Mouse (Mus musculus) heart, embryonic 14.5 days (tissue): Measurements from ENCODE around the gene Gm6408. TPM values are rescaled to one million over a fixed set of nuclear protein-coding genes. Genes with fewer than 3 reads are reported as not detected.
"Not testable (repeated sequence)": the region's sequence is repeated elsewhere in the genome, so short reads cannot be mapped to it uniquely, and the experiment has no call there.

Source experiments
- ATAC-seq: fragments of 200-750 bp; cut with Nextera tagmentation; 2 replicates; pipeline ENCODE4 v1.8.0; 2017; ENCODE audit warnings: low read depth, moderate TSS enrichment; ENCODE audit not compliant: insufficient number of reproducible peaks, insufficient read depth, low FRiP score
- H3K27ac ChIP-seq, 2 experiments: fragments of 200-500 bp in 1 of 2; fragments of 300-500 bp in 1 of 2; sonication (generic) in 1 of 2; replicated peaks in 1 of 2; 2 replicates each; pipeline ENCODE4 v1.5.1; 2012 to 2014; ENCODE audit warnings: low read depth in 2 of 2, low read length in 2 of 2, control low read depth in 1 of 2, mild to moderate bottlenecking in 1 of 2, mixed read lengths in 1 of 2; ENCODE audit not compliant: control insufficient read depth in 1 of 2, insufficient read depth in 1 of 2
- H3K27me3 ChIP-seq: fragments of 300-500 bp; sonication (generic); 2 replicates; pipeline ENCODE4 v1.6.1; 2014; ENCODE audit warnings: mild to moderate bottlenecking, low read length, control low read depth; ENCODE audit not compliant: control insufficient read depth, insufficient read depth
- H3K36me3 ChIP-seq: fragments of 300-500 bp; sonication (generic); 2 replicates; pipeline ENCODE4 v1.6.1; 2014; ENCODE audit warnings: mild to moderate bottlenecking, control low read depth, low read length, mixed read lengths; ENCODE audit not compliant: control insufficient read depth, insufficient read depth
- H3K4me1 ChIP-seq, 2 experiments: fragments of 200-500 bp in 1 of 2; fragments of 300-500 bp in 1 of 2; sonication (generic) in 1 of 2; 2 replicates each; pipeline ENCODE4 v1.6.1; 2012 to 2014; ENCODE audit warnings: low read length in 2 of 2, control low read depth in 1 of 2, mixed read lengths in 1 of 2; ENCODE audit not compliant: control insufficient read depth in 2 of 2, insufficient read depth in 2 of 2
- H3K4me2 ChIP-seq: fragments of 300-500 bp; sonication (generic); 2 replicates; pipeline ENCODE4 v1.6.1; 2014; ENCODE audit warnings: mild to moderate bottlenecking, low read length
- H3K4me3 ChIP-seq, 2 experiments: fragments of 200-500 bp in 1 of 2; fragments of 300-500 bp in 1 of 2; sonication (generic) in 1 of 2; 2 replicates each; pipeline ENCODE4 v1.5.1; 2012 to 2014; ENCODE audit warnings: low read length in 2 of 2, mild to moderate bottlenecking in 2 of 2, control low read depth in 1 of 2, low read depth in 1 of 2, moderate library complexity in 1 of 2; ENCODE audit not compliant: control insufficient read depth in 1 of 2, insufficient read depth in 1 of 2
- H3K9ac ChIP-seq: fragments of 300-500 bp; sonication (generic); 2 replicates; pipeline ENCODE4 v1.6.1; 2014; ENCODE audit warnings: mild to moderate bottlenecking, low read length
- H3K9me3 ChIP-seq: fragments of 300-500 bp; sonication (generic); 2 replicates; pipeline ENCODE4 v1.6.1; 2016; ENCODE audit warnings: low read length, control low read depth; ENCODE audit not compliant: control insufficient read depth
- WGBS: fragments of 180-500 bp; shearing (Covaris S2); extraction: QIAGEN DNeasy Blood & Tissue Kit; methylation state at CpG from one replicate; pipeline ENCODE4 v1.1.7; 2014; 5-methylcytosine and 5-hydroxymethylcytosine counted together
- polyA plus RNA-seq: library from polyadenylated mRNA; unstranded; fragments of >200 nt; fragmentation: Nextera tagmentation; extraction: Ambion mirVana; gene quantifications from 2 replicates; pipeline ENCODE4 v1.2.1, GENCODE M21; 2014

Gene Gm6408
- polyA plus RNA-seq = not detected in 2 replicates

DNA sequence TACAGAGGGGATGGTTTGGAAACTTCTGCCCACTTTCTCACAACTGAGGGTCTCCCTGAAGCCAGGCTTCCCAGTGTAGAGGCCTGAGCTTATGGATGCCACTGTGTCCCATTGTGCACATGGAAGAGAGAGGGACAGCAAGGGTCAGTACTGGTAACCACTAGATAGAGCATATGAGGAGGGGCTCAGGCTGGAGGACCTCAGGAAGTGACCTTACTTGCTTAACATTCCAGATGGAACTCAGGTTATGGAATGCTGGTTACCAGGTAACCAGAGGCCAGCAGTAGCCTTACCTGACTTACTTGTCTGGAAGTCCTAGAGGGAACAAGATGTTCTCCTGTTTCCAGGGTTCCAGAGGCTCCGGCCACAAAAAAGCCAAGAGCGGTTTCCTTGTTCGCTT lies at the start of gene Gm6408:
Gene Gm6408, plus strand, starts transcription at position 301 of the 400 bp plus-strand sequence.
- H3K27me3 ChIP-seq, H3K9ac ChIP-seq, H3K4me2 ChIP-seq, H3K4me3 ChIP-seq, H3K36me3 ChIP-seq, ATAC-seq, H3K9me3 ChIP-seq, H3K4me1 ChIP-seq, H3K27ac ChIP-seq: not testable (repeated sequence)
- WGBS = 80% methylated on average over 1 of the region's 3 CpGs

DNA sequence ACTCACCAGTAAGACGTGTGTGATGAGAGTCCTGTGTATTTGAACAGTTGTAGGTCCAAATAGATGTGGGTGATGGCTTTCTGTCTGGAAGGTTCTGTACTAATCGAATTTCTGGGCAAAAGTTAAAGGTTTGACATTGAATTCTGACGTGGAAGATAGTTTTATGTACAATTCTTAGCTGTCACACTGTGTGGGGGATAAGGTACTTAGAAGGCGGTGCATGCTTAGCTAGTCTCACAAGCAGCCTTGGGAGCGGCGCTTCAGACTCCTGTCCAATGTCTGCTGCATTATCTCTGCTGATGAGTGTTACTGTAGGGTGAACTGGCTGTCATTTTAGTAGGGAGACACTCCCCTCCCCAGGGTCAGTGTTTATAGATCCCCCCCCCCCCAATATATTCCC lies 49.3 kb upstream of the Gm6408 start:
- no peaks in the 10 kb centered on the region for H3K36me3 ChIP-seq
- H3K27me3 ChIP-seq = peaks cover 68% of the 10 kb centered on the region
- no peak overlapping the region for H3K27ac ChIP-seq
- H3K4me3 ChIP-seq = no peak overlapping the region
- H3K9me3 ChIP-seq = no peaks in the 10 kb centered on the region
- no peaks in the 10 kb centered on the region for H3K4me1 ChIP-seq
- H3K9ac ChIP-seq = no peak overlapping the region
- WGBS = 41% methylated on average over 6 of the region's 6 CpGs
- ATAC-seq = no peak
- no peak overlapping the region for H3K4me2 ChIP-seq

DNA sequence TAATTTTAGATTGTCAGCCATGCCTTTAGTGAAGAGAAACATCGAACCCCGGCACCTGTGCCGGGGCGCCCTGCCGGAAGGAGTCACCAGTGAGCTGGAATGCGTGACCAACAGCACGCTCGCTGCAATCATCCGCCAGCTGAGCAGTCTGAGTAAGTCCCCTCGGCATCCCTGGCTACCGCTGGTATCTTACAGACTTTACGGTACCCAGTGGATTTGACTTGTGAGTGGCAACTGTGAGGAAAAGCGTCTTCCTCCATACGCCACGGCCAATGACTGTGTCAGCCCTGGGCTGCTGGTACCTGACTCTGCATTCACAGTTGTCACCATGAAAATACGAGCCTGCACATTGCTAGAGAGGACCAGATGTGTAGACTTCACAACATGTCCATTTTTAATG lies 46.4 kb upstream of the Gm6408 start:
- ATAC-seq = no peak
- no peaks in the 10 kb centered on the region for H3K9me3 ChIP-seq
- H3K36me3 ChIP-seq = no peaks in the 10 kb centered on the region
- H3K4me3 ChIP-seq = no peak overlapping the region
- peaks cover 39% of the 10 kb centered on the region for H3K27me3 ChIP-seq
- H3K4me2 ChIP-seq = no peak overlapping the region
- H3K4me1 ChIP-seq = no peaks in the 10 kb centered on the region
- WGBS = 90% methylated on average over 16 of the region's 16 CpGs
- H3K9ac ChIP-seq = no peak overlapping the region
- H3K27ac ChIP-seq = no peak overlapping the region

DNA sequence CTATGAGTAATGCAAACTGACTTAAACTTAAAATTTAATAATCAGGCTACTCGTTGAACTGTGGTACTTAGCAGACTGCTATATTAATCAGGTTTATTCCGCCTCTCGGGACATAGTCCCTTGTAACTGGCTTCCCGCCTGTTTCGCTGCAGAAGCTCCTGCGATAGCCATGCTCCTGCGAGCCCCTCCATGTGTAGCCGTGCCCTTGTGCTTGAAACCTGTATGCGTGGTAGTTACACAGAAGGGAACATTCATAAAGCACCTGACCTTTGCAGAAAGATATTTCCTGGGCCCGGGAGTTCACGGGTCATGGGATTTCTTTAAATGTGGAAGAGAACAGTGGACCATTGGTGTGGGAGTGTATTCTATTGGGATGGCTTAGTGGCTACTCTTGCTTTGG lies 45.0 kb upstream of the Gm6408 start:
- Histone ChIP-seq H3K4me2 (no peak overlapping the region), H3K27me3 (peaks cover 24% of the 10 kb centered on the region), H3K36me3 (no peaks in the 10 kb centered on the region), H3K27ac (no peak overlapping the region), H3K4me3 (no peak overlapping the region), H3K9ac (no peak overlapping the region), H3K9me3 (no peaks in the 10 kb centered on the region), H3K4me1 (no peaks in the 10 kb centered on the region)
- ATAC-seq = no peak
- 93% methylated on average over 11 of the region's 11 CpGs for WGBS

DNA sequence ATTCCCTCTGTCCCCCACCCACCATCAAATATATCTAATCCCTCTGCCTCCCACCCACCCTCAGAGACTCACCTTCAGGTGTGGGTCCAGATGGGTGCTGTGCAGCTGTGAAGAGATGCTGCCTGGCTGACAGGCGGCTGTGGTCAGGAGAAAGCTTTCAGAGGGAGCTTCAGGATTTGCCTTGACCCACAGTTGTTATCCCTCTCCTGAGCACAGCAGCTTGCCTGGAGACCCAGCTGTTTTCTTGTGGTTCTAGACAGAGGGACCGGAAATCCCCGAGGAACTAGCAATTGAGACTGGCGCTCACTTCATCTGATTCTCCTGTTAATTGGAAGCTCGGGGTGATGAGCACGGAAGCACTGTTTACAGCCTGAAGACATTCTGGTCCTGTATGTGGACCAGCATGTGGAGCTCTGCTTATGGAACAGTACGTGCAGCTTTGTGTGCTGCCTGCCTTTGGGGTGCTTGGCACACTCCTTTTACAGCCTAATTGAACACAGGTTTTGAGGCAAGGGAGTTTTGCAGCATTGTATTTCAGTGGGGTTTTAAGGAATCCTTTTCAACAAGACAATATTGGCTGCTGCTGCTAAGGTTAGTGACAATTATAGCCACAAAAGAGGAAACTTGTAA lies 42.5 kb upstream of the Gm6408 start:
- H3K4me3 ChIP-seq = no peak overlapping the region
- no peak overlapping the region for H3K27ac ChIP-seq
- no peak overlapping the region for H3K9ac ChIP-seq
- no peaks in the 10 kb centered on the region for H3K36me3 ChIP-seq
- no peaks in the 10 kb centered on the region for H3K4me1 ChIP-seq
- H3K4me2 ChIP-seq = no peak overlapping the region
- 90% methylated on average over 7 of the region's 7 CpGs for WGBS
- peaks cover 3% of the 10 kb centered on the region; the same call in 1 of the 2 replicates for H3K27me3 ChIP-seq
- ATAC-seq = no peak
- no peaks in the 10 kb centered on the region for H3K9me3 ChIP-seq

DNA sequence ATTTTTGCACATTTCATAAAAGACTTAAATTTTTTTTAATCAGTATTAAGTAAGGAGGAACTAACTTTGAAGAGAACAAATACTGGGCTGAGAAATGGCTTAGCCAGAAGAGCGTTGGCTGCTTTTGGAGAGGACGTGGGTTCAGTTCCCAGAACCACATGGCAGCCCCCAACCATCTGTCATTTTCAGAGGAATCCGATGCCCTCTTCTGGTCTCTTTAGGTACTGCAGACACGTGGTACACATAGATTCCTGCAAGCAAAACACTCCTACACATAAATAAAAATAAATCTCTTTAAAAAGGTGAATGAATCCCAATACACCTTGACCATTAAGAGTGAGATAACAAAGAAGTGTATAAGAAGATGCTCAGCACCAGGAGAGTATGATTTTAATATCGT lies 41.5 kb upstream of the Gm6408 start:
- no peak overlapping the region for H3K27ac ChIP-seq
- H3K9ac ChIP-seq = no peak overlapping the region
- WGBS = 85% methylated on average over 5 of the region's 5 CpGs
- H3K4me1 ChIP-seq = no peaks in the 10 kb centered on the region
- no peak overlapping the region for H3K4me3 ChIP-seq
- no peaks in the 10 kb centered on the region for H3K36me3 ChIP-seq
- no peaks in the 10 kb centered on the region for H3K9me3 ChIP-seq
- H3K4me2 ChIP-seq = no peak overlapping the region
- no peak for ATAC-seq
- no peaks in the 10 kb centered on the region for H3K27me3 ChIP-seq

DNA sequence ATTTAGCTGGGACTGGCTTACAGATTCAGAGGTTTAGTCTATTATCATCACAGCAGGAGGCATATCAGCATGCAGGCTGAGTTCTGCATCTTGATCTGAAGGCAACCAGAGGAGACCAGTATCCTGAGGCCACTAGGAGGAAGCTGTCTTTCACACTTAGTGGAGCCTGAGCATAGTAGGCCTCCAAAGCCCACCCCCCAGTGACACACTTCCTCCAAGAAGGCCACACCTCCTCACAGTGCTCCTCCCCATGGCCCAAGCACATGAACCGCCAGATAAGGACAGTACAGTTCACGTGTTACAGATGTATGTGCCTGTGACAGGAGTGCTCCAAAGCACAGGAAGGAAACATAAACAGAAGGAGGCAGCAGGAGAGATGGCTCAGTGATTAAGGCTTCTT lies 39.0 kb upstream of the Gm6408 start:
- Histone ChIP-seq H3K4me3 (no peak overlapping the region), H3K4me1 (no peaks in the 10 kb centered on the region), H3K27ac (no peak overlapping the region), H3K9ac (no peak overlapping the region), H3K27me3 (no peaks in the 10 kb centered on the region), H3K9me3 (no peaks in the 10 kb centered on the region), H3K4me2 (no peak overlapping the region), H3K36me3 (no peaks in the 10 kb centered on the region)
- WGBS = 66% methylated on average over 2 of the region's 2 CpGs
- no peak for ATAC-seq

DNA sequence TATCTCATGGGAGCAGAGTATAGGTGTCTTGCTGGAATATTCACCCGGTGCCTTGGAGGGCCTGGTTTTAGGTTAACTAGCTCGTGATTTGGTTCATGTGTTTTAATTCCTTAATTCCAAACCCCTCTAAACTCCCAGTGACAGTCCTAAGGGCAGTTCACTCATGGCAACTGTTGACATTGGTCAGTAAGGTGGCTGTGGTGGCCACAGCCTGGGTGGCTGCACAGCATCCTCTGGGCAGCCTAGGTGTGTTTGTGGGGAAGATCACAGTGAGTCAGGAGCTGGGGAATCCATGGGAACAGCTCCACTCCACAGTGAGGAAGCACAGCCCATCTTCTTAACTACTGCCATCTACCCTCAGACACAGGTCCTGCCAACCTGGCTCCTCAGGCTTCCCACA lies 35.1 kb upstream of the Gm6408 start:
- ATAC-seq = no peak
- H3K9me3 ChIP-seq = no peaks in the 10 kb centered on the region
- 65% methylated on average over 2 of the region's 2 CpGs for WGBS
- H3K27me3 ChIP-seq = no peaks in the 10 kb centered on the region
- no peak overlapping the region for H3K9ac ChIP-seq
- no peak overlapping the region for H3K4me2 ChIP-seq
- no peak overlapping the region for H3K4me3 ChIP-seq
- H3K36me3 ChIP-seq = no peaks in the 10 kb centered on the region
- no peak overlapping the region for H3K27ac ChIP-seq
- no peaks in the 10 kb centered on the region for H3K4me1 ChIP-seq
